ENCODE assay signal across 10 mouse cellular contexts in the genomic region with DNA sequence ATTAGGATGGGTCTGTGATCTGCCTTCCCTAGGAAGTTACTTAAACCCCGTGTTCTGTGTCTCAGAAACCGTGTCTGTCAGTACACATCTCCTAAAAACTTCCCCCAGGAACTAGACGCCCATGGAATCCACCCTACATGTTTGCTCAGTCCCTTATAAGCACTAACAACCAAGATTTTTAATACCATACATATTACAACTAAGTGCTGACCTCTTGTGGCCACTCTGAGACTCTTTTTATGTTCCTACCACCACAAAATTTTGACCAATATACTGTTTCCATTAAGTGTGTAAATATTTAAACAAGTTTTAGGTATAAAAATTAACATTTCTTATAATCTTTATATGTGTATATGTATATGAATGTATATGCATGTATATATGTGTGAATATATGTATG.
DNase-seq lines count a peak whose midpoint lies in the region; ATAC-seq and TF ChIP-seq lines count a peak whose summit lies in the region.
"Had no signal": no experiment of that assay in that cellular context is flagged by ENCODE, and none has a peak within 500 bp of the region (broad histone marks: within the 10 kb centered on the region; RNA-seq: fewer than 3 reads in every experiment).

No protein-coding gene starts in this region.

- H3K27me3 ChIP-seq in heart, embryonic 10.5 days (ENCODE audit: insufficient read depth, poor library complexity, severe bottlenecking): no peaks in the 10 kb centered on the region
- H3K27me3 ChIP-seq in liver, postnatal 0 days (ENCODE audit: insufficient read depth, low read length): no peaks in the 10 kb centered on the region
- H3K27me3 ChIP-seq in liver, embryonic 12.5 days (replicated peaks): peaks cover 22% of the 10 kb centered on the region
- H3K27me3 ChIP-seq in Patski: no peaks in the 10 kb centered on the region
- H3K27me3 ChIP-seq: limb, embryonic 13.5 days; neural tube, embryonic 12.5 days had no signal

- in situ Hi-C loops in Patski (cut with MboI; ENCODE audit: low pct_unique_long_range_greater_than_20kb): no loop called here

- no peak overlapping the region for H3K9ac ChIP-seq in liver, postnatal 0 days (replicated peaks)
- H3K9ac ChIP-seq in liver, embryonic 12.5 days: no peak overlapping the region
- H3K9ac ChIP-seq: limb, embryonic 13.5 days; neural tube, embryonic 12.5 days had no signal

- no peaks in the 10 kb centered on the region for H3K9me3 ChIP-seq in heart, embryonic 10.5 days
- no peaks in the 10 kb centered on the region for H3K9me3 ChIP-seq in liver, postnatal 0 days (ENCODE audit: low read length)
- H3K9me3 ChIP-seq in liver, embryonic 12.5 days (replicated peaks): no peaks in the 10 kb centered on the region
- H3K9me3 ChIP-seq: limb, embryonic 13.5 days; neural tube, embryonic 12.5 days had no signal

- POLR2A ChIA-PET in Patski (lab: Charles Lee): interaction anchor here (0.9 kb wide), 1 partner anchor 379 kb away, joined by 3 read pairs; no protein-coding TSS in a partner anchor

- no peak for ATAC-seq in liver, postnatal 0 days
- no peak for ATAC-seq in liver, embryonic 12.5 days
- ATAC-seq in Patski: no peak
- ATAC-seq in megakaryocyte progenitor cell, adult 5-6 weeks (replicated peaks; ENCODE audit: poor library complexity): peak; percentile 76

- no peak overlapping the region for H3K4me2 ChIP-seq in liver, postnatal 0 days (ENCODE audit: low read depth, low read length)
- H3K4me2 ChIP-seq in liver, embryonic 12.5 days: no peak overlapping the region
- H3K4me2 ChIP-seq: limb, embryonic 13.5 days; neural tube, embryonic 12.5 days had no signal

- WGBS in heart, embryonic 10.5 days: 8% methylated on average over 3 of the region's 3 CpGs
- WGBS in liver, postnatal 0 days (ENCODE audit: insufficient replicate concordance): 14% methylated on average over 3 of the region's 3 CpGs
- 9% methylated on average over 3 of the region's 3 CpGs for WGBS in liver, embryonic 12.5 days (ENCODE audit: insufficient replicate concordance)

- H3K27ac ChIP-seq in heart, embryonic 10.5 days: no peak overlapping the region
- no peak overlapping the region for H3K27ac ChIP-seq in liver, postnatal 0 days (ENCODE audit: low read depth)
- no peak overlapping the region for H3K27ac ChIP-seq in liver, embryonic 12.5 days
- H3K27ac ChIP-seq: limb, embryonic 13.5 days; neural tube, embryonic 12.5 days had no signal

- 0 out of 2 replicates have a peak, but pooled peaks cover 2% of the 10 kb centered on the region for H3K4me1 ChIP-seq in heart, embryonic 10.5 days
- no peaks in the 10 kb centered on the region for H3K4me1 ChIP-seq in liver, postnatal 0 days (ENCODE audit: insufficient read depth)
- no peaks in the 10 kb centered on the region for H3K4me1 ChIP-seq in liver, embryonic 12.5 days
- H3K4me1 ChIP-seq: limb, embryonic 13.5 days; neural tube, embryonic 12.5 days had no signal

- TF ChIP-seq EP300 in liver, postnatal 0 days (IDR thresholded peaks at IDR 0.05; ENCODE audit: low read depth): no peak

- peak; percentile 50 for TF ChIP-seq CTCF in liver, postnatal 0 days (IDR thresholded peaks at IDR 0.05; ENCODE audit: low read depth)
- peak; percentile 66 for TF ChIP-seq CTCF in Patski (IDR thresholded peaks at IDR 0.05)

- no peak overlapping the region for H3K4me3 ChIP-seq in heart, embryonic 10.5 days
- no peak overlapping the region for H3K4me3 ChIP-seq in liver, postnatal 0 days (ENCODE audit: low read depth, low read length)
- no peak overlapping the region for H3K4me3 ChIP-seq in liver, embryonic 12.5 days
- H3K4me3 ChIP-seq: limb, embryonic 13.5 days; neural tube, embryonic 12.5 days had no signal

- CTCF ChIA-PET in Patski (lab: Charles Lee): interaction anchor here (0.8 to 2.7 kb wide), 13 partner anchors 11 to 379 kb away, joined by 3 to 31 read pairs (median 4); no protein-coding TSS in a partner anchor

- peak; percentile 68 for DNase-seq in heart, adult 11 months
- DNase-seq in heart, embryonic 10.5 days (ENCODE audit: low spot score): no peak
- no peak for DNase-seq in liver, postnatal 0 days
- no peak for DNase-seq in Patski (ENCODE audit: low read depth, low spot score)
- DNase-seq in right cerebral cortex, adult 18-20 months: no peak
- no peak for DNase-seq in yolk sac, embryonic 10.5 days (ENCODE audit: low spot score)

- no peaks in the 10 kb centered on the region for H3K36me3 ChIP-seq in heart, embryonic 10.5 days
- H3K36me3 ChIP-seq in liver, postnatal 0 days (replicated peaks; ENCODE audit: insufficient read depth, low read length): no peaks in the 10 kb centered on the region; the same call in 1 of the 2 replicates
- H3K36me3 ChIP-seq in liver, embryonic 12.5 days: no peaks in the 10 kb centered on the region
- H3K36me3 ChIP-seq: limb, embryonic 13.5 days; neural tube, embryonic 12.5 days had no signal
